Mouse (Mus musculus) c-Kit-negative CD71-positive TER-119-positive erythroid progenitor cells, embryonic 14.5 days (primary cell): Measurements from ENCODE around the gene Dlec1.

Source experiments
- DNase-seq: peaks from one replicate; pipeline ENCODE4 v3.0.0-alpha.2; 2013; ENCODE audit warnings: low read depth, low spot score

Gene Dlec1

DNA sequence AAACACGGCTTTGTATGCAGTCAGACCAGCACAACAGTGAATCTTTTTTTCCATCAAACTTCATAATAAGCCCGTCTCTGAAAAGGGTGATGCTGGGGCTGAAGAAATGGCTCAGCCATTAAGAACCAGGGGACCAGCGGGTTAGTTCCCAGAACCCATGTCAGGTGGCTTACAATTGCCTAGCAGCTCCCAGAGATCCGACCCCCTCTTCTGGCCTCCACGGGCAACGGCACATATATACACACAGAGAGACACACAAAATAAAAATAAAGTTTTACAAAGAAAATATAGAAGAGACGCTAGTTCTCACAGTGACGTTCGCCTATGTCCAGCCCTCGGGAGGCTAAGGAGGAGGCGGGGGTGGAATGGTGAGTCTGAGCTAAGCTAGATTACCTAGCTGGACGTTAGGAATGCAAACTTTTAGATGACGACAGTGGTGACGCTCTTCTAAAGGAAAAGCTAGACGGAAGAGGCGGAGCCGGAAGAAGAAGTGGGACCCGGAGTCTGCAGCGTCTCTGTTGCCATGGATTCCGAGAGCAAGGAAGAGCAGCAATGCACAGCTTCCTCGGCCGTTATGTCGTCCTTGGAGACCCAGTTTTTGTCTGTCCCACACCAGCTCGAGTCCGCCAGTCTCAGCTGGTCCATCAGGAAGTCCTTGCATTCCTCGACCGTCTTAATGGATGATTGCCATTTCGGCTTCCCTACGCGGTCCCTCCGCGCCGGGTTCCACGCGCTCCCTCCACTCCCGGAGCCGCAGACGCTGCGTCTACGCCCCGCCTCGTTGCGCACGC, at the start of gene Dlec1:
Gene Dlec1, plus strand, starts transcription at position 487 of the 791 bp plus-strand sequence.
- DNase-seq: no peak

DNA sequence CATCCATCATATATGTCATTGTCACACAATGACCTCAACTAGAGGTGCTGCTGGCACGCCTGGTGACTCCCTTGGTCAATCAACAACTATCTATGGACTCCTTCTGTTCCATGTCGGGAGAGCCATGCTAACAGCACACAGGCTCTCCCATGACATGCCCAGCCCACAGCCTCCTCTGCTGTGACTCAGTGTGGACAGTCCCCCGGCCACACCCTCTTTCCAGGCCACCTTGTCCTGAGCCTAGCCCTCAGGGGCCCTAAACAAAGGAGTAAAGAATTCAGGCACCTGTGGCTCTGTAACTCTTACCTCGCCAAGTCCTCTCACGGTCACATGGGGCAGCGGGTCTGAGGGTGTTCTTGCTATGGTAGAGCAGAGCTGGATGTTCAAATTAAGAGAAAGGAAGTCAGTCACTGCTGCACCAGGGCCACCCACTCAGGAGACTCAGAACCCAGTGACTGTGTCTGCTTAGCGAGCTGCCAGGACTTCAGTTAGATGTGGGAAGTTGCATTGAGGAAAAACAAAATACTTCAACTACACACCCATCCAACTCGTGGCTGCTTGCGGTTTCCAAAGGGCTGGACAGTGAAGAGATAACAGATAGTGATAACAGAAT, 48.2 kb upstream of the Dlec1 start:
- DNase-seq: no peak

DNA sequence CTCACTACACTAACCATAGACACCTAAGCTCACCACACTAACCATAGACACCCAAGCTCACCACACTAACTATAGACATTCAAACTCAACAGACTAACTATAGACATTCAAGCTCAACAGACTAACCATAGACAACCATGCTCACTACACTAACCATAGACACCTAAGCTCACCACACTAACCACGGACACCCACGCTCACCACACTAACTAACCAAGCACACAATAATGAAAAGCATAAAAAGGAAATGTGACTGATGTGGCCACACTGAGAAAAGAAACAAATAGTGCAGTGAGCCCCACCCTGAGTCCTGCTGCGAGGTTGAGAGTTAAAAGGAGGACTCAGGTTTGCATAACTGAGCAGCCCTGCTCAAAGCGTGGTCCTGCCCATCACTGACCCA, 46.9 kb upstream of the Dlec1 start:
- DNase-seq: no peak

DNA sequence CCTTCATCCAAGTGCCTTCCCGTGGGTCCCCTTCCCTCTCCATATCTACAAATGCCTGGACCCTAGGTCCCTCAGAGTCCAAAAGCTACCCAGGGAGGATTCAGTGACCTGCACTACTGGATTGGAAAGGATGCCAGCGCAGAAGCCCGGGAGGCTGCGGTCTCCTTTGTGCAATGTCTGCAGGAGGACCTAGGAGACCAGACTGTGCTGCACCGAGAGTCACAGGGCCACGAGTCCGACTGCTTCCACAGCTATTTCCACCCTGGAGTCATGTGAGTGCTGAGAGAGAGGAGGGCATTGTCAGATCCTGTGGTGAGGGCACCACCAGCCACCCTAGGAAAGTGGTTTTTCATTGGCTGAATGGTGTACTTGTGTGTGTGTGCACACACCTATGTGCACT, 44.0 kb upstream of the Dlec1 start:
- no peak for DNase-seq

DNA sequence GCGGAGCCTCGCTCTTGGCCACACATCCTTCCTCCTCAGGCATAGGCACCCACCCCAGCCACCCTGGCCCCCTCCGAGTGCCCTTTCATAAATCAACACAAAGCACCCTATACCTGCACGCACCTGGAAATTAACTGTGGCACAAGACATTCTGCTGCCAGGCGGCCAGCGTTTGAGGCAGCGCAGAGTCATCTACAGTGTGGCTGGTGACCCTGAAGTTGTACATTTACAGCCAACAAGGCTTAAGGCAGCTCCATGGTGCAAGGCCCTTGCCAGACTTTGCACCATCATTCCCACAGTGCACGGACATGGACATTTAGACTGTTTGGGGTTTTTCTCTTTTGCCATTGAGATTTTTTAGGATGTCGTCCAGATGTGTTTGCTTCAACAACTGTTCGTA, 41.6 kb upstream of the Dlec1 start:
- DNase-seq: no peak

DNA sequence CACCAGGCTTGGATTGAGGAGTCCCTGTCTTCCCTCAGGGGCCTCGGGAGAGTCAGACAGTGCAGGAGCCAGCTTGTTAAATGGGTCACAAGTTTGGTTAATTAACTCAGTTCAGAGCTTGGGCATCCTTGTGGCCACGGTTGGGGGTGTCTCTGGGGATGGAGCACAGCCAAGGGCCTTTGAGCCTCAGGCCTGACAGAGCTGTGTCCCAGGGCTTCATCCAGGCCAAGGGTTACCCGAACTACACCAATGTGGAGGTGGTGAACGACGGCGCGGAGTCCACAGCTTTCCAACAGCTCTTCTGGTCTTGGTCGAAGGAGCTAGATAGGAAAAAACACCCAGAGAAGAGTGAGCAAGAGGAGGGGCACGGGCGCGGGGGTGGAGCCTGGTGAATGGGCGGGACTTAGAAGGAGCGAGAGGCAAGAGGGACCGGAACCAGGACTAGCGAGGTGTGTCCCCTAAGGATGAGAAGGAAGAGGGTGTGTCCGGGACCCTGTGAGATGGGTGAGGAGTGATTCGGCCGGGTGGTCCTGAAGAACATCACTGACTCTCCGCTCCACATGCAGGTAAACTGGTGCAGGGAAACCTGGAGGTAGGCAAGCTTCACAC, 39.1 kb upstream of the Dlec1 start:
- no peak for DNase-seq

DNA sequence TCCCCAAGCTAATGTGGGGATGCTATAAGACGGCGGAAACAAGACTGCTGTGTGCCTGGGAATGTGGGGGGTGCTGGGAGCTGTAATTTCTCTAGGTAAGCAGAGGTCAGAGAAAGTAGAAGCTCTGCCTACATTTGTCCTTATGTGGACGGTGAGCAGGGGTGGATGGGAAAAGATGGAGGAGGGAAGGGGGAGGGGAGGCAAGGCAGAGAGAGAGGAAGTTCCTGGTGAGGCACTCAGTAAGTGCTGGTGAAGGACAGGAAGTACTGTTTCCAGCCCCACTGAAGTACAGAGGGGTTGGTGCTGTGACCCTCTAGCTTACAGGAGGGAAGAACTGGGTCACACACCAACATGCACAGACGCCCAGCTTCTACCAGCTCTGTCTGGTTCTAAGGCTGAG, 38.0 kb upstream of the Dlec1 start:
- no peak for DNase-seq

- DNase-seq: peak; percentile 17
Observed at GRCm38 (mm10) chr9:119067601-119068000, 34.7 kb upstream of the Dlec1 start.

- no peak for DNase-seq
Observed at GRCm38 (mm10) chr9:119068266-119068665, 34.0 kb upstream of the Dlec1 start.

DNA sequence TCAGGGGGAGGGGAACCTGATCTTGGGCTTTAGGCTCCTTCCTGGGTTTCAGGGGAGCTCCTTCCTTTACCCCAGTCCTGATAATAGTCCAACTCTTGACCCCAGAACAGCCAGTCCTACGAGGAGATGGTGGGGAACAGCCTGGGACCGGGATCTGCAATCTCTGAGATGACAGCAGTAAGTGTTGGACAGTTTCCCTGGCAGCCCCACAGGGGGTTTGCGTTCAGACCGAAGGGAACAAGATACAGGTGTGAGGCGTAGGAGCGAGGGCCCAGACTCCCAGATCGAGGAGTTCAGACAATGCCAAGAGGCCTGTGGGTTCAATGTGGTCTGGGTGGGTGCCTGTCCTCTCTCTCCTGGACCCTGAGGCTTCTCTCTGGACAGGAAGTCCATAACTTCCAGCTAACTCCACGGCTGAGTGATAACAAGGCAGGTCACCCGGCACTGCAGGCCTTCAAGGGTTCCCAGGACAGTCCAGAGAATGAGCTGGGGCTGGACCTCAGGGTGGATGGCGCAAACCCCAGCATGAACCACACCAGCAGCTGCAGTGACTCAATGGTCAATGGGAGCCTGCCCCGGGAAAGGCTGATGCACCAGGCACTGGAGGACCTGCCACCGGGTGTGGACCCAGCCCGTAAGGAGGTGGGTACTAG, 32.0 kb upstream of the Dlec1 start:
- no peak for DNase-seq

DNA sequence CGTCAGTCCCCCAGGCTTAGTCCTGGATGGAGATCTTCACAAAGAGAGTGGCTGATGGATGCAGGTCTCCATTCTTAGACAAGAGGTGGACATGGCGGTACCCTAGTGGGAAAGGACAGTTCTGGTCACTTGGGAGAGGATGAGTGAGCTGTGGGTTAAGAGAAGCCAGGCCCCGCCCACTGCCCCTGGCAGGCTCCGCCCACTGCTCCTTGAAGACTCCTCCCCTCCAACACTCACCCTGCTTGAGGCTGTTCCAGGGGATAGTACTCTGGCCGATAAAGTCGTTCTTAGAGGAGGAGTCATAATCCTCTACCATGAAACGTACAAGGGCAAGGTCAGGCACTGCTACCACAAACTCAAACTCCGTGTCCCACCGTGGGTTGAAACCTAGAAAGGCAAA, 30.5 kb upstream of the Dlec1 start:
- DNase-seq: no peak

DNA sequence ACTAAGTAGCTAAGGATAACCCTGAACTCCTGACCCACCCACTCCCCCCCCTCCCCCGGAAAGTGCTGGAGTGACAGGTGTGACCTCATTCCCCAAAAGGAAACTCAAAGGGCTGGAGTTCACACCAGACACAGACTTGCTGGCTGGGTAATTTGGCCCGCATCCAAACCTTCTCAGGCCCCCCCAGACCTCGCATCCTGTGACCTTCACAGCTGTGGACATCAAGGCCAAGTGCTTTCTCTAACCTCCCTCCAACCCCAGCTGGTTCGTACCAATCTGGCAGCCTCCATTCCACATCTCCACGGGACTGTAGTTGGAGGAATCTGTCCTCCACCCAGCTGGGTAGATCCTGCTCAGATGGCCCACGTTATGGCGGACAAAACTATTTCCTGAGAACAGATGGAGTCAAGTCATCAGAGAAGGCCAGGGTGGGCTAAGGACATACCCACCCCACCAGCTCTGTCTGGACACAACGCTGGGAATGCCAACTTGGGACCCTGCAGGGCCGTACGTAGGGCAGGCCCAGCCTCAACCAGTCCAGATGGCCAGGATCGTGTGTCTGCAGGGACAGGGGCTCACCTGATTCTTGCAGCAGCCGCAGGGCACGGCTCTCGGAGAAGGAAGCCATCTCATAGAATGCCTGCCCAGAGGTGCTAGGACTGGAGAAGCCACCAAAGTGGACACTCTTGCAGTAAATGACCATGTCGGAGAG, 28.9 kb upstream of the Dlec1 start:
- DNase-seq: no peak

- no peak for DNase-seq
Observed at GRCm38 (mm10) chr9:119075685-119076084, 26.6 kb upstream of the Dlec1 start.

- DNase-seq: no peak
Observed at GRCm38 (mm10) chr9:119080040-119080675, 22.1 kb upstream of the Dlec1 start.

DNA sequence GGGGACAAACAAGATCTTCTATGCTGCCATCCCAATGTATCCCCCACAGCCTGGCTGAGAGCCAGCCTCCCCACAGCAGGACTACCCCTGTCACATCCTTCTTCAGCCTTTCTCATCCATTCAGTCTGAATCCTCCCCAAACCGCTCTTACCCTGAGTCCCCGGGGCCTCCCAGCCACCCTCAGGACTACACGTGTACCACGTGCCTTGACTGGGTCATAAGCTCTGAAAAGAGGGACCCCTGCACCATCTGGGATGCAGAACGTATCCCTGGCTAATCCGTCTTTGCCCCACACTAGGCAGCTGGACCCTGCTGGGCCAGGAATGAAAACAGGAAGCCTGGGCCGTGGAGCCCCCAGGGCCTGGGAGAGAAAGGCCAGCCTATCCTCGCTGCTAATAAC, 20.2 kb upstream of the Dlec1 start:
- DNase-seq: no peak

GRCm38 (mm10) chr9:119082656-119083430, 19.4 kb upstream of the Dlec1 start:
- DNase-seq: no peak

- no peak for DNase-seq
Observed at GRCm38 (mm10) chr9:119083966-119084365, 18.3 kb upstream of the Dlec1 start.

GRCm38 (mm10) chr9:119086451-119086850, 15.8 kb upstream of the Dlec1 start:
- DNase-seq: no peak

DNA sequence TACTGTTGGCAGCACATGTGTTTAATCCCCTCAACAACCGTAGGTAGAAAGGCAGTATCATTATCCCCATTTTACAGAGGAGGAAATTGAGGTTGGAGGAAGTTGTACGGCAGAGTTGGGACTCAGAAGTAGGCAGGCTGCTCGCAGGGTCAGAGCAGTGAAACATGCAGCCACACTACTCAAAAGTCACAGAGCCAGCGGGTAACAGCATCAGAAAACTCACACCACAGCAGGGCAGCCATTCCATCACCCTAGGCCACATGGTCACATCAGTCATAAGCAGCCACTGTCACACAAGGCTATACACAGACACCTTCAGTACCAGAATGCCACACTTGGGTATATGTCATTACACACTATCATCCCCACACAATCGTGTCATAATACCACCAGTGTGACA, 15.0 kb upstream of the Dlec1 start:
- DNase-seq: no peak

DNA sequence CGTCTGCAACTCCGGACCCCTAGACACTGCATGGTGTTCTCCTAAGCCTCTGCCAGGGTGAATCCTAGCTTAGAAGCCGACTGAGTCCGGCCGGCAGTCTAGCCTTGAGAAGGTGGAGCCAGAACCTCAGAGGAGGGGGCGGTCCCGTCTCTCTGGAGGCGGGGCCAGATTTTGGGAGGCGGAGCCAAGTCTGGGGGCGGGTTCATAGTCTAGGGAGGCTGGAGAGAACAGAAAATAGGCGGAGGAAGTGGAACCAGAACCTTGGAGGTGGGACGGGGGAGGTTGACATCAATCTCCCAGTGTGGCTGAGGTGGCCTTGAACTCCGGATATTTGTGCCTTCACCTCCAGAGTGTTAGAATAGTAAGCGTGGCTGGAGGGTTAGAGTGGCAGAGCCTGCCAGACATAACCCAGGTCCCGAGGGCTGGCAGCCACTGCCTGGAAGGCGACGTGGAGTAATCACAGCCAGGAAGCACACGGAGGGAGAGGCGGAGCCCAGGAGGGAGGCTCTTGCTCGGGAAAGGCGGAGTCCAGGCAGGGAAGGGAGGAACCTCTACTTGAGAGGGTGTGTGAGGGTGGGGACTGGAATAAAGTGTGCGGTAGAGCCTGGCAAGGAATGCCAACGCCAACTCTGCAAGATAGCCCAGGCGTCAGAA, 14.0 kb upstream of the Dlec1 start:
- no peak for DNase-seq
